Mouse (Mus musculus): ENCODE measurements around the gene Wdr45b. TPM values are rescaled to one million over a fixed set of nuclear protein-coding genes. Genes with fewer than 3 reads are reported as not detected.

Wdr45b gene
- polyA plus RNA-seq, 1 experiment from 2014 or later = 99.2 TPM

Small RNA genes within 50 kb of the gene (microRNA-seq; reads per million reads assigned to microRNA genes)
- not detected for gene Mir7236 (ENCODE audit: borderline number of aligned reads)

Other genes with a start within 250 kb of the Wdr45b start
- not detected in 2 replicates for gene Tex19.2, start 235.8 kb downstream of the Wdr45b start, polyA plus RNA-seq (2015; fragmentation: Nextera tagmentation; extraction: Ambion mirVana)
- 0.15 TPM in 1 of 2 replicates, not detected in the other for gene Tex19.1, start 208.3 kb downstream of the Wdr45b start, polyA plus RNA-seq (2015; fragmentation: Nextera tagmentation; extraction: Ambion mirVana)
- 0.71 and 0.72 TPM in 2 replicates for gene Uts2r, start 194.2 kb downstream of the Wdr45b start, polyA plus RNA-seq (2015; fragmentation: Nextera tagmentation; extraction: Ambion mirVana)
- 10.0 and 12.2 TPM in 2 replicates for gene Hexdc, start 150.0 kb downstream of the Wdr45b start, polyA plus RNA-seq (2015; fragmentation: Nextera tagmentation; extraction: Ambion mirVana)
- 20.8 and 21.9 TPM in 2 replicates for gene Ogfod3, start 149.7 kb downstream of the Wdr45b start, polyA plus RNA-seq (2015; fragmentation: Nextera tagmentation; extraction: Ambion mirVana)
- 43.2 and 44.8 TPM in 2 replicates for gene Cybc1, start 125.1 kb downstream of the Wdr45b start, polyA plus RNA-seq (2015; fragmentation: Nextera tagmentation; extraction: Ambion mirVana)
- gene Narf, start 117.2 kb downstream of the Wdr45b start, polyA plus RNA-seq (2015; fragmentation: Nextera tagmentation; extraction: Ambion mirVana) = 53.8 and 56.2 TPM in 2 replicates
- 8.0 and 8.9 TPM in 2 replicates for gene Foxk2, start 94.5 kb downstream of the Wdr45b start, polyA plus RNA-seq (2015; fragmentation: Nextera tagmentation; extraction: Ambion mirVana)
- gene Rab40b, start 33.8 kb upstream of the Wdr45b start, polyA plus RNA-seq (2015; fragmentation: Nextera tagmentation; extraction: Ambion mirVana) = 25.9 and 29.3 TPM in 2 replicates
- 9.3 and 9.8 TPM in 2 replicates for gene Fn3krp, start 67.0 kb upstream of the Wdr45b start, polyA plus RNA-seq (2015; fragmentation: Nextera tagmentation; extraction: Ambion mirVana)
- gene Fn3k, start 80.5 kb upstream of the Wdr45b start, polyA plus RNA-seq (2015; fragmentation: Nextera tagmentation; extraction: Ambion mirVana) = 1.7 and 2.1 TPM in 2 replicates
- gene Tbcd, start 97.5 kb upstream of the Wdr45b start, polyA plus RNA-seq (2015; fragmentation: Nextera tagmentation; extraction: Ambion mirVana) = 42.9 and 46.7 TPM in 2 replicates
- gene Zfp750, start 164.9 kb upstream of the Wdr45b start, polyA plus RNA-seq (2015; fragmentation: Nextera tagmentation; extraction: Ambion mirVana) = 26.7 and 33.2 TPM in 2 replicates